9 mouse cellular contexts compared by ENCODE assay signal in genomic region chr13:53178171-53178570, GRCm38 (mm10).
DNase-seq lines count a peak whose midpoint lies in the region; ATAC-seq and TF ChIP-seq lines count a peak whose summit lies in the region.
"Had no signal": no experiment of that assay in that cellular context is flagged by ENCODE, and none has a peak within 500 bp of the region (broad histone marks: within the 10 kb centered on the region; RNA-seq: fewer than 3 reads in every experiment).

No protein-coding gene starts in this region.

- no peaks in the 10 kb centered on the region for H3K27me3 ChIP-seq in heart, embryonic 12.5 days (replicated peaks)
- no peaks in the 10 kb centered on the region for H3K27me3 ChIP-seq in embryonic facial prominence, embryonic 11.5 days (ENCODE audit: control insufficient read depth, insufficient read depth, low read length)
- no peaks in the 10 kb centered on the region for H3K27me3 ChIP-seq in kidney, adult 2 months (replicated peaks; ENCODE audit: control insufficient read depth, insufficient read depth, low read length)
- 0 out of 2 replicates have a peak, but pooled peaks cover 2% of the 10 kb centered on the region for H3K27me3 ChIP-seq in midbrain, embryonic 13.5 days

- H3K4me1 ChIP-seq in heart, embryonic 12.5 days (replicated peaks): peaks cover 74% of the 10 kb centered on the region
- peaks cover 16% of the 10 kb centered on the region for H3K4me1 ChIP-seq in embryonic facial prominence, embryonic 11.5 days (ENCODE audit: control insufficient read depth, insufficient read depth, low read length)
- no peaks in the 10 kb centered on the region for H3K4me1 ChIP-seq in kidney, adult 2 months (ENCODE audit: control insufficient read depth, insufficient read depth, low read length)
- H3K4me1 ChIP-seq in midbrain, embryonic 13.5 days (replicated peaks): peaks cover 16% of the 10 kb centered on the region

- WGBS in heart, embryonic 12.5 days: 57% methylated on average over 4 of the region's 4 CpGs
- 26% methylated on average over 4 of the region's 4 CpGs for WGBS in embryonic facial prominence, embryonic 11.5 days
- 38% methylated on average over 4 of the region's 4 CpGs for WGBS in kidney, adult 2 months
- WGBS in midbrain, embryonic 13.5 days: 18% methylated on average over 4 of the region's 4 CpGs

- H3K9ac ChIP-seq in heart, embryonic 12.5 days: 0 out of 2 replicates have a peak overlapping the region, but pooled peaks have one; percentile 14
- no peak overlapping the region for H3K9ac ChIP-seq in embryonic facial prominence, embryonic 11.5 days (replicated peaks; ENCODE audit: low read length)
- no peak overlapping the region for H3K9ac ChIP-seq in midbrain, embryonic 13.5 days (replicated peaks)

- no peak for TF ChIP-seq POLR2A in kidney, adult 2 months (IDR thresholded peaks at IDR 0.05; ENCODE audit: low read depth, low read length)

- H3K9me3 ChIP-seq in heart, embryonic 12.5 days (replicated peaks): no peaks in the 10 kb centered on the region
- H3K9me3 ChIP-seq in embryonic facial prominence, embryonic 11.5 days (replicated peaks; ENCODE audit: control insufficient read depth, low read length): no peaks in the 10 kb centered on the region
- H3K9me3 ChIP-seq in midbrain, embryonic 13.5 days: no peaks in the 10 kb centered on the region

- no peak for DNase-seq in heart, adult 11 months
- no peak for DNase-seq in embryonic facial prominence, embryonic 11.5 days (ENCODE audit: low spot score)
- peak; percentile 41 for DNase-seq in kidney, adult 2 months
- DNase-seq in layer of hippocampus, adult 8-10 months (ENCODE audit: low spot score in 2 of 2): no peak
- DNase-seq in left cerebral cortex, adult 9 months (ENCODE audit: low spot score in 2 of 2): no peak
- DNase-seq in heart, adult 9 months (ENCODE audit: low spot score in 2 of 2): no peak
- DNase-seq: cerebellum, adult 9-11 months had no signal

- H3K36me3 ChIP-seq in heart, embryonic 12.5 days: no peaks in the 10 kb centered on the region
- H3K36me3 ChIP-seq in embryonic facial prominence, embryonic 11.5 days (replicated peaks; ENCODE audit: control insufficient read depth, insufficient read depth, low read depth, low read length): no peaks in the 10 kb centered on the region
- H3K36me3 ChIP-seq in kidney, adult 2 months (ENCODE audit: control insufficient read depth, insufficient read depth, low read length): no peaks in the 10 kb centered on the region
- no peaks in the 10 kb centered on the region for H3K36me3 ChIP-seq in midbrain, embryonic 13.5 days

- no peak for TF ChIP-seq CTCF in kidney, adult 2 months (conservative IDR thresholded peaks at IDR 0.05; ENCODE audit: insufficient read depth, insufficient read length, low read depth, low read length)

- H3K4me3 ChIP-seq in heart, embryonic 12.5 days: no peak overlapping the region
- no peak overlapping the region for H3K4me3 ChIP-seq in embryonic facial prominence, embryonic 11.5 days (ENCODE audit: low read depth, low read length)
- no peak overlapping the region for H3K4me3 ChIP-seq in kidney, adult 2 months (ENCODE audit: insufficient read depth, low read depth, low read length)
- no peak overlapping the region for H3K4me3 ChIP-seq in midbrain, embryonic 13.5 days (replicated peaks)

- no peak for ATAC-seq in heart, embryonic 12.5 days (ENCODE audit: insufficient number of reproducible peaks, low FRiP score)
- ATAC-seq in embryonic facial prominence, embryonic 11.5 days (replicated peaks; ENCODE audit: insufficient number of reproducible peaks, low FRiP score, low TSS enrichment, low read depth): no peak
- peak; percentile 76 for ATAC-seq in midbrain, embryonic 13.5 days

- H3K27ac ChIP-seq in heart, embryonic 12.5 days (ENCODE audit: poor library complexity, severe bottlenecking): no peak overlapping the region
- H3K27ac ChIP-seq in embryonic facial prominence, embryonic 11.5 days (replicated peaks; ENCODE audit: low read depth, low read length): peak overlapping the region; percentile 63
- H3K27ac ChIP-seq in kidney, adult 2 months (ENCODE audit: insufficient read depth, low read depth, low read length): no peak overlapping the region
- peak overlapping the region; percentile 57 for H3K27ac ChIP-seq in midbrain, embryonic 13.5 days

- H3K4me2 ChIP-seq in heart, embryonic 12.5 days: peak overlapping the region; percentile 53; the same call in 1 of the 2 replicates
- H3K4me2 ChIP-seq in embryonic facial prominence, embryonic 11.5 days (ENCODE audit: low read depth, low read length): no peak overlapping the region
- H3K4me2 ChIP-seq in midbrain, embryonic 13.5 days (replicated peaks): peak overlapping the region; percentile 21

Comparison
In these comparisons a context has a peak if more than half of its experiments do, and no peak if none do; other contexts are left out.
1. H3K27ac ChIP-seq: peak in embryonic facial prominence, embryonic 11.5 days (single experiment) and midbrain, embryonic 13.5 days (single experiment); none in heart, embryonic 12.5 days (single experiment) and kidney, adult 2 months (single experiment).